Mouse (Mus musculus) A20 (cell line): ENCODE results near the gene Trib2.

Experiments used
- DNase-seq: peaks from one replicate; pipeline ENCODE4 v3.0.0-alpha.2; 2011; ENCODE audit warnings: low read depth, low spot score

Trib2 gene

GRCm38 (mm10) chr12:15816740-15817178 lies at the start of gene Trib2:
Gene Trib2 (minus strand): TSS chr12:15816922.
- peak; percentile 97 for DNase-seq

DNA sequence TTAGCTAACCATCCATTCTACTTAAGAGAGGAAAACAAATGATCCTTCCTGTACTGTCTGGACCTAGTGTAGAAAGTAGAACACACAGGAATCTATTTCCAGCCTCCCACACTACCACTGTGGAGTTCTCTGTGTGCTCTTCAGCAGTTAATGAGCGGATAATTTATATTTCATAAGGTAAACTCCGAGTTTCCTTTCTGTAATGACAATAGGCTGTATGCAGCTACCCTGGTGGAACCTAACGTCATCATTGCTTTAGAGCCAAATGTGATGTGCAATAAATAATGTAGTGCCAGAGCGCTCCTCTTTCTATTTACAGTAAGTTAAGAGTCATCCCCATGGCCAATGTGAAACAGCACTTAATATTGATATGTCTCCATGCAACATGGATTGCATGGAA lies 41.3 kb upstream of the Trib2 start:
- no peak for DNase-seq

DNA sequence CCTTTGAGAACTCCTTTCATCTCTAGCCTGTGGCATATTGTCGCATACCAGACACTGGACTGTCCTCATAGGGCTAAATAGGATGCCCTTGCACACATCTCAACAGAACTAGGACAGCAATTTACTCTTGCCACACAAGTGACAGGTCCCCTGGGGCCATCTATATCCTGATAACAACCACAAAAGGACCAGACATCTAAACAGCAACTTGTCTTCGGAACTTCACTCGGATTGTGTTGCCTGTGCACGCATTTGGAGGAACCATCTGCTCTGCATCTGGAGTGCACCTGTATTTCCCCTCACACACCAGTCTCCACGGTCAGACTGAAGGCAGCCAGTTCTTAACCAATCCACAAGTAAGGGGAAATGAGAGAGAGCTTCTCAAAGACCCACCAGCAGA lies 39.2 kb upstream of the Trib2 start:
- DNase-seq, result peak; percentile 65

- DNase-seq, result no peak
Observed at GRCm38 (mm10) chr12:15852781-15853180, 36.1 kb upstream of the Trib2 start.

DNA sequence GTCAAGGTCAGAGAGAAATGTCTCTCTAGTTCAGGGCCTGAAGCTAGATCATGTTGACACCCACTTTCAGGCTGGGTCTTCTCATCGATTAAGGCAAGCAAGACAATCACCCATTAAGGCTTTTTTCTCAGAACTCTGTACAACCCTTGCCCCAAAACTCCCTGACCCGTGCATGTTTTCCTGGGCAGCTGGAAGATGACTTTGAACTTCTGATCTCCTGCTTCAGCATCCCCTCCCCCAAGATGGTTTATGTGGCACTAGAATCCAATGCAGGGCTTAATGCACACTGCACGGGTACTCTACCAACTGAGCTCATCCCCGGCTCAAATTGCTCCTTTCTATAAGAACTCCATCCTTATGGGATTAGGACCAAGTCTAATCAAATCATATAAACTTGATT lies 35.3 kb upstream of the Trib2 start:
- no peak for DNase-seq

- no peak for DNase-seq
Observed at GRCm38 (mm10) chr12:15850441-15850895, 33.7 kb upstream of the Trib2 start.

GRCm38 (mm10) chr12:15849861-15850294 lies 33.2 kb upstream of the Trib2 start:
- DNase-seq, result no peak

DNA sequence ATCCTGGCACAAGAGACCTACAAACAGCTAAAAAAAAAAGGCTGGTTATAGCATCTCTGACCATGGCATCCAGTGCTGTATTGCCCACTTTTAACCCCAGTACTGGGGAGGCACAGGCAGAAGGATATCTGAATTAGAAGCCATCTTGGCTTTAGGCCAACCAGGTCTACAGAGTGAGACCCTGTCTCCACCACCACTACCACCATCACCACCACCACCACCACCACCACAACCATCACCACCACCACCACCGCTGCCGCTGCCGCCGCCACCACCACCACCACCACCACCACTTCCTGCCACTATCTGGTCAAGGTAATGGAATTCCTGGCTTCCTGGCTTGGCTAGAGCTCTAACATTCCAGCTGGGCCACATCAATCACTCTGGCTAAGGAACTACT lies 31.7 kb upstream of the Trib2 start:
- DNase-seq, result no peak

DNA sequence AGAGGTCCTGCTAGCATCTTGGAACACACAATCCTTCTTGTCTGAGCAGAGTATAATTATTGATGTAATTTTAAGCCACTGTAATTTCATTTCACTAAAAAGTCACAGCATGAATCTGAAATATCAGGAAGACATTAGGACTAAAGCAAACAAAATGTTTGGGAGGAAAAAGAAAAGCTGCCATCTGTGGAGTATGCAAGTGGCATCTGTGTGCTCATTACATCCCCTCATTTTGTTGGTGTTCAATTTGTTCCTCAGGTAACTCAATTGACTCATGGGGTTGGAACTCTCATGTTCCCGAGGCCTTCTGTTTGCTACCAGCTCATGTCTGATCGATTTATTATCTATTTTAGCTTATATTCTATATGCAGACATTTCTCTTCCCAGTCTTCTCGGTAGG lies 28.0 kb upstream of the Trib2 start:
- no peak for DNase-seq

DNA sequence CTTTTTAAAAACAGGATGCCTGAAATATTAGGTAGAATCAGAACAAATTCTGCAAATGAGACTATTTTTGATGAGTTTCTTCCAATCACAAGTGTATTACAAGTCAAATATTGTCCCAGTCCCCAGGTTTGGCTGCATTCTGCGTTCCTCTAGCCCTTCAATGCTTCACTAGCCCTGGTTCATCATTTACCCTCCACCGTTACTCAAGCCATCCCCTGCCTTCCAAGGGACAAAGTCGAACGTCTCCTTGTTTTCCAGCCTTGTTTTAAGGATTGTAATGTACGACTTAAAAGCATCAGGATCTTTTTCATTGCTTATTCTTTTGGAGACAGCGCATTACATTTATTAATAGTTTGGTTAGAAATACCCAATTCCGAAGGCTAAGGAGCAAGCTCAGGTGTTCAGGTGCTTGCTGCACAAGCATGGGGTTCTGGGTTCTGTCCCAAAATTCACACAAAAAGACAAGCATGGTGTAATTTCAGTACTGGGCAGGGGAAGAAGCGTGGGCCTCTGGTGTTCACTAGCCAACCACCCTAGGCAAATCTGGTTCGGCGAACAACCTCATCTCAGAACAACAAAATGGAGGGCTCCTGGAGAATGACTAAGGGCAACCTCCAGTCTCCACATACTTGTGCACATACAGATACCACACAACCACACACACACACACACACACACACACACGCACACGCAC lies 24.3 kb upstream of the Trib2 start:
- DNase-seq, result no peak

DNA sequence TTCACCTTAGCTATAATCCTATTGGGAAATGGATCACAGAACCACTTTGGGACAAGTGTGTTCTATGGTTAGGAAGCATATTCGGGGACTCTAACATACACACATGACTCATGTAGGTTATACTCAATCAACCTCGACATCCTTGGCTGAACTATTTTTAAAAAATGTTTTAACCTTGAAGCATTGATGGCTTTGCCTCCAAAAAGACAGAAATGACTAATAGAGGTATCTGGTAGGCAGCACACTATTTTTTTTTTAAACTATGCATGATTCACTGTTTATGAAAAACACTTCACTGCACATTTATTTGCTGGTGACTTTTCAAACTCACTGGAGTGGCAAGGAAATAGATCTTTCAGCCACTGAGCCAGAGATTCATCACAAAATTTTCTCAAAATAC lies 21.5 kb upstream of the Trib2 start:
- no peak for DNase-seq

DNA sequence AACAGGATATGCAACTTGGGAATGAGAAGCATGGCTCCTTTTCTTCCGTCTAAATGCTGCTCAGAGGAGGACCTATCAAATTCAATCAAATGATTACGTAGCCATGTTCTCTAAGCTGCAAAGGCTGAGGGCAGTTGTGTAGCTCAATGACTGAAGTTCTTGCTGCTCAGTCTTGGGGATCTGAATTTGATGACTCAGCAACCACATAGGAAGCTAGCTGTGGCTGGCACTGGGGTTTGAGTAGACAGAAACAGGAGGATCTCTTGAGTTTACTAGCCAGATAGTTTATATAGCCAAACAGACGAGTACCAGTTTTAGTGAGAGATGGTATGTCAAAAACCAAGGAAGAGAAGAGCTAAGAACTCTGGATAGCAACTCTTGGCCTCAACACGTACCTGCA lies 20.8 kb upstream of the Trib2 start:
- no peak for DNase-seq

GRCm38 (mm10) chr12:15832674-15833052 lies 15.9 kb upstream of the Trib2 start:
- DNase-seq, result no peak

- no peak for DNase-seq
Observed at GRCm38 (mm10) chr12:15831941-15832673, 15.4 kb upstream of the Trib2 start.

- DNase-seq, result no peak
Observed at GRCm38 (mm10) chr12:15830750-15831149, 14.0 kb upstream of the Trib2 start.

GRCm38 (mm10) chr12:15828815-15829398 lies 12.2 kb upstream of the Trib2 start:
- peak; percentile 87 for DNase-seq

- no peak for DNase-seq
Observed at GRCm38 (mm10) chr12:15821019-15821418, 4.3 kb upstream of the Trib2 start.

- no peak for DNase-seq
Observed at GRCm38 (mm10) chr12:15817365-15817764, 643 bp upstream of the Trib2 start.

- no peak for DNase-seq
Observed at GRCm38 (mm10) chr12:15816254-15816605, 492 bp downstream of the Trib2 start.

DNA sequence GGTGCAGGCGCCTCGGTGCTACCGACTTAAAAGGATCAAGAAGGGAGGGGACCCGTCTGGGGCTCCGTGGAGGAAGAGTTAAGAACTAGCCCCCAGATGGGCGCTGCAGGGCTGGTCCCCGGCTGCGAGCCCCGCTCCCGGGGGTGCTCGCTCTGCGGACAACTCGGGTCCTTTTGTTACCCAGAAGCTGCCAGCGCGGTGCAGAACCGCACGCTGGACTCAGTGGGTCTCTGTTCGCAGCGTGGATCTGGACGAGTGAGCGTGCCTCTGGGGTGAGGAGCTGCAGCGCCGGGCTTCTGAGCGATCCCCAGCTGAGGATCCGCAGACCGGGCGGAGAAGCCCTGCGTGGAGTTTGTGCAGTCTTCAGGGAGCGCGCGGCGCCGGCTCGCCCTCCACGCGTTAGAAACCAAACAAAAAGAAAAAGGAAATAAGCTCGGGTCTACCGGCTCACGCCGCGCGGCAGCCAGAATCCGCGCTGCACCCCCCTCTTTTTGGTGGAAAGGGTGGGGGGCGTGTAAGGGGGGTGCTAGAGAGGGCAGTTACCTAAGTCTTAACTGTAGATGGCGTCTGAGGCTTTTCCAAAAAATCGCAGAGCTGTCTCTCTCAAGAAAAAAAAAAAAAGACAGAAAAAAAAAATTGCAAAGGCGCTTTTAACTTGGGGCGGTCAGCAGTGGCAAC lies 1.0 kb downstream of the Trib2 start:
- DNase-seq, result peak; percentile 91

- DNase-seq, result peak; percentile 86
Observed at GRCm38 (mm10) chr12:15815170-15815575, 1.5 kb downstream of the Trib2 start.
